Mouse (Mus musculus) kidney, embryonic 14.5 days (tissue): ENCODE measurements around the gene Zan. TPM values are rescaled to one million over a fixed set of nuclear protein-coding genes. Genes with fewer than 3 reads are reported as not detected.

Experiments
- ATAC-seq: fragments of 200-750 bp; cut with Nextera tagmentation; 2 replicates; pipeline ENCODE4 v1.8.0; 2017; ENCODE audit warnings: moderate number of reproducible peaks, mild to moderate bottlenecking, moderate TSS enrichment, moderate library complexity; ENCODE audit not compliant: low FRiP score, low TSS enrichment
- H3K27ac ChIP-seq: fragments of 300-500 bp; sonication (generic); 2 replicates; pipeline ENCODE4 v1.5.1; 2014; ENCODE audit warnings: low read depth, mild to moderate bottlenecking, low read length, moderate library complexity, mixed read lengths
- H3K27me3 ChIP-seq: fragments of 300-500 bp; sonication (generic); 2 replicates; pipeline ENCODE4 v1.6.1; 2014; ENCODE audit warnings: mild to moderate bottlenecking, low read length; ENCODE audit not compliant: control insufficient read depth, insufficient read depth
- H3K36me3 ChIP-seq: fragments of 300-500 bp; sonication (generic); 2 replicates; pipeline ENCODE4 v1.6.1; 2014; ENCODE audit warnings: low read length, mixed read lengths; ENCODE audit not compliant: control insufficient read depth, insufficient read depth
- H3K4me1 ChIP-seq: fragments of 300-500 bp; sonication (generic); 2 replicates; pipeline ENCODE4 v1.6.1; 2014; ENCODE audit warnings: low read length, mixed read lengths; ENCODE audit not compliant: control insufficient read depth, insufficient read depth
- H3K4me2 ChIP-seq: fragments of 300-500 bp; sonication (generic); replicated peaks from 2 replicates; pipeline ENCODE4 v1.6.1; 2014; ENCODE audit warnings: low read depth, mild to moderate bottlenecking, low read length
- H3K4me3 ChIP-seq: fragments of 300-500 bp; sonication (generic); 2 replicates; pipeline ENCODE4 v1.5.1; 2014; ENCODE audit warnings: mild to moderate bottlenecking, low read length
- H3K9ac ChIP-seq: fragments of 300-500 bp; sonication (generic); 2 replicates; pipeline ENCODE4 v1.6.1; 2014; ENCODE audit warnings: low read depth, mild to moderate bottlenecking, low read length, moderate library complexity
- H3K9me3 ChIP-seq: fragments of 300-500 bp; sonication (generic); 2 replicates; pipeline ENCODE4 v1.6.1; 2016; ENCODE audit warnings: low read length; ENCODE audit not compliant: control insufficient read depth
- WGBS: fragments of 180-500 bp; shearing (Covaris S2); extraction: QIAGEN DNeasy Blood & Tissue Kit; methylation state at CpG from one replicate; pipeline ENCODE4 v1.1.7; 2014; 5-methylcytosine and 5-hydroxymethylcytosine counted together
- polyA plus RNA-seq: library from polyadenylated mRNA; unstranded; fragments of >200 nt; fragmentation: Nextera tagmentation; extraction: Ambion mirVana; gene quantifications from 2 replicates; pipeline ENCODE4 v1.2.1, GENCODE M21; 2014

Zan gene
- polyA plus RNA-seq, 1 experiment from 2014 or later = 0.60 TPM

GRCm38 (mm10) chr5:137347856-137348255 lies 129.0 kb downstream of the Zan start:
- ATAC-seq = no peak
- Histone ChIP-seq H3K36me3 (no peaks in the 10 kb centered on the region), H3K27ac (peak overlapping the region; percentile 96; the same call in 1 of the 2 replicates), H3K9me3 (no peaks in the 10 kb centered on the region), H3K4me2 (no peak overlapping the region; the same call in 1 of the 2 replicates), H3K4me3 (no peak overlapping the region), H3K27me3 (no peaks in the 10 kb centered on the region), H3K9ac (0 out of 2 replicates have a peak overlapping the region, but pooled peaks have one; percentile 12), H3K4me1 (peaks cover 31% of the 10 kb centered on the region; the same call in 1 of the 2 replicates)
- WGBS = 11% methylated on average over 7 of the region's 7 CpGs

- WGBS = 82% methylated on average over 4 of the region's 4 CpGs
- H3K4me1 ChIP-seq = peaks cover 24% of the 10 kb centered on the region; the same call in 1 of the 2 replicates
- H3K9me3 ChIP-seq = no peaks in the 10 kb centered on the region
- H3K36me3 ChIP-seq = no peaks in the 10 kb centered on the region
- ATAC-seq = no peak
- H3K4me2 ChIP-seq = no peak overlapping the region
- H3K27me3 ChIP-seq = no peaks in the 10 kb centered on the region
- no peak overlapping the region for H3K9ac ChIP-seq
- H3K4me3 ChIP-seq = no peak overlapping the region
- no peak overlapping the region; the same call in 1 of the 2 replicates for H3K27ac ChIP-seq
Observed at GRCm38 (mm10) chr5:137346983-137347382, 129.9 kb downstream of the Zan start.

- Histone ChIP-seq H3K4me1 (peaks cover 24% of the 10 kb centered on the region; the same call in 1 of the 2 replicates), H3K36me3 (no peaks in the 10 kb centered on the region), H3K27me3 (no peaks in the 10 kb centered on the region), H3K4me2 (peak overlapping the region; percentile 27), H3K4me3 (no peak overlapping the region), H3K27ac (peak overlapping the region; percentile 44; the same call in 1 of the 2 replicates), H3K9ac (0 out of 2 replicates have a peak overlapping the region, but pooled peaks have one; percentile 20), H3K9me3 (no peaks in the 10 kb centered on the region)
- 78% methylated on average over 1 of the region's 1 CpGs for WGBS
- no peak for ATAC-seq
Observed at GRCm38 (mm10) chr5:137346388-137346787, 130.5 kb downstream of the Zan start.

GRCm38 (mm10) chr5:137345821-137346220 lies 131.0 kb downstream of the Zan start:
- Histone ChIP-seq H3K4me3 (no peak overlapping the region), H3K36me3 (no peaks in the 10 kb centered on the region), H3K9me3 (no peaks in the 10 kb centered on the region), H3K4me2 (peak overlapping the region; percentile 27), H3K27ac (peak overlapping the region; percentile 44; the same call in 1 of the 2 replicates), H3K4me1 (peaks cover 24% of the 10 kb centered on the region; the same call in 1 of the 2 replicates), H3K9ac (peak overlapping the region; percentile 20; the same call in 1 of the 2 replicates), H3K27me3 (no peaks in the 10 kb centered on the region)
- 16% methylated on average over 9 of the region's 9 CpGs for WGBS
- ATAC-seq = no peak

- ATAC-seq = no peak
- Histone ChIP-seq H3K27ac (no peak overlapping the region), H3K27me3 (no peaks in the 10 kb centered on the region), H3K9me3 (no peaks in the 10 kb centered on the region), H3K9ac (no peak overlapping the region), H3K4me2 (no peak overlapping the region), H3K36me3 (no peaks in the 10 kb centered on the region), H3K4me3 (no peak overlapping the region), H3K4me1 (peaks cover 32% of the 10 kb centered on the region)
Observed at GRCm38 (mm10) chr5:137343869-137344268, 133.0 kb downstream of the Zan start.

- Histone ChIP-seq H3K36me3 (no peaks in the 10 kb centered on the region), H3K9me3 (no peaks in the 10 kb centered on the region), H3K27ac (no peak overlapping the region), H3K4me1 (peaks cover 33% of the 10 kb centered on the region), H3K4me3 (no peak overlapping the region), H3K4me2 (no peak overlapping the region), H3K9ac (no peak overlapping the region), H3K27me3 (no peaks in the 10 kb centered on the region)
- 92% methylated on average over 5 of the region's 5 CpGs for WGBS
- no peak for ATAC-seq
Observed at GRCm38 (mm10) chr5:137343412-137343811, 133.5 kb downstream of the Zan start.

- no peak for ATAC-seq
- Histone ChIP-seq H3K36me3 (no peaks in the 10 kb centered on the region), H3K4me1 (peaks cover 30% of the 10 kb centered on the region), H3K9ac (no peak overlapping the region), H3K9me3 (no peaks in the 10 kb centered on the region), H3K4me2 (no peak overlapping the region), H3K4me3 (no peak overlapping the region), H3K27me3 (no peaks in the 10 kb centered on the region), H3K27ac (no peak overlapping the region)
- 58% methylated on average over 7 of the region's 7 CpGs for WGBS
Observed at GRCm38 (mm10) chr5:137342407-137343012, 134.4 kb downstream of the Zan start.

GRCm38 (mm10) chr5:137340222-137340621 lies 136.6 kb downstream of the Zan start:
- Histone ChIP-seq H3K4me1 (peaks cover 21% of the 10 kb centered on the region), H3K4me2 (no peak overlapping the region), H3K27me3 (no peaks in the 10 kb centered on the region), H3K9me3 (no peaks in the 10 kb centered on the region), H3K27ac (peak overlapping the region; percentile 68; the same call in 1 of the 2 replicates), H3K4me3 (no peak overlapping the region), H3K9ac (no peak overlapping the region), H3K36me3 (no peaks in the 10 kb centered on the region)
- WGBS = 80% methylated on average over 6 of the region's 6 CpGs
- ATAC-seq = no peak

- Histone ChIP-seq H3K27ac (peak overlapping the region; percentile 83), H3K9me3 (no peaks in the 10 kb centered on the region), H3K4me3 (peak overlapping the region; percentile 37), H3K9ac (peak overlapping the region; percentile 61), H3K4me1 (peaks cover 21% of the 10 kb centered on the region), H3K4me2 (peak overlapping the region; percentile 64), H3K27me3 (no peaks in the 10 kb centered on the region), H3K36me3 (no peaks in the 10 kb centered on the region)
- 6% methylated on average over 22 of the region's 22 CpGs for WGBS
- peak; percentile 58 for ATAC-seq
Observed at GRCm38 (mm10) chr5:137339290-137339979, 137.4 kb downstream of the Zan start.
